Mouse (Mus musculus): ENCODE results near the gene Per3. TPM values are rescaled to one million over a fixed set of nuclear protein-coding genes. Genes with fewer than 3 reads are reported as not detected.

The Per3 gene
- polyA plus RNA-seq (2014; fragmentation: Nextera tagmentation; extraction: Ambion mirVana) = 4.2 and 5.1 TPM in 2 replicates

- Histone ChIP-seq H3K9me3 (ENCODE audit: control insufficient read depth, low read length) (no peaks in the 10 kb centered on the region), H3K27ac (ENCODE audit: low read depth, low read length) (no peak within 1 kb of the TSS), H3K9ac (replicated peaks; ENCODE audit: low read depth, low read length) (peak within 1 kb of the TSS; percentile 54), H3K27me3 (ENCODE audit: control insufficient read depth, insufficient read depth, low read length) (no peaks in the 10 kb centered on the region), H3K36me3 (ENCODE audit: control insufficient read depth, insufficient read depth, low read length) (peaks cover 18% of the 10 kb centered on the region), H3K4me3 (ENCODE audit: low read depth, low read length) (peak within 1 kb of the TSS; percentile 56), H3K4me2 (ENCODE audit: low read depth, low read length) (peak within 1 kb of the TSS; percentile 79), H3K4me1 (ENCODE audit: control insufficient read depth, insufficient read depth, low read length) (0 out of 2 replicates have a peak, but pooled peaks cover 5% of the 10 kb centered on the region)
- WGBS = 0% methylated on average over 78 of the region's 79 CpGs
- peak; percentile 96 for ATAC-seq (ENCODE audit: low read depth)
These were observed at the start of gene Per3 for GRCm38 (mm10) chr4:151044037-151044943. TSS of gene Per3 (minus strand) at chr4:151044665.

- Histone ChIP-seq H3K4me3 (ENCODE audit: low read depth, low read length) (no peak within 1 kb of the TSS), H3K9me3 (ENCODE audit: control insufficient read depth, low read length) (no peaks in the 10 kb centered on the region), H3K4me2 (ENCODE audit: low read depth, low read length) (no peak within 1 kb of the TSS), H3K9ac (replicated peaks; ENCODE audit: low read depth, low read length) (no peak within 1 kb of the TSS), H3K27me3 (ENCODE audit: control insufficient read depth, insufficient read depth, low read length) (no peaks in the 10 kb centered on the region), H3K36me3 (ENCODE audit: control insufficient read depth, insufficient read depth, low read length) (peaks cover 19% of the 10 kb centered on the region), H3K27ac (ENCODE audit: low read depth, low read length) (no peak within 1 kb of the TSS), H3K4me1 (ENCODE audit: control insufficient read depth, insufficient read depth, low read length) (no peaks in the 10 kb centered on the region)
- WGBS = 93% methylated on average over 7 of the region's 7 CpGs
- no peak for ATAC-seq (ENCODE audit: low read depth)
These were observed 44.8 kb upstream of the Per3 start, which contains the start of gene Gm13090 for GRCm38 (mm10) chr4:151089270-151089669. TSS of gene Gm13090 (plus strand) at chr4:151089570.

- Histone ChIP-seq H3K4me1 (ENCODE audit: control insufficient read depth, insufficient read depth, low read length) (no peaks in the 10 kb centered on the region), H3K27me3 (ENCODE audit: control insufficient read depth, insufficient read depth, low read length) (no peaks in the 10 kb centered on the region), H3K27ac (ENCODE audit: low read depth, low read length) (no peak overlapping the region), H3K9me3 (ENCODE audit: control insufficient read depth, low read length) (no peaks in the 10 kb centered on the region), H3K4me2 (ENCODE audit: low read depth, low read length) (no peak overlapping the region), H3K9ac (replicated peaks; ENCODE audit: low read depth, low read length) (no peak overlapping the region), H3K36me3 (ENCODE audit: control insufficient read depth, insufficient read depth, low read length) (peaks cover 23% of the 10 kb centered on the region), H3K4me3 (ENCODE audit: low read depth, low read length) (no peak overlapping the region)
- no peak for ATAC-seq (ENCODE audit: low read depth)
- 95% methylated on average over 14 of the region's 14 CpGs for WGBS
These were observed 44.4 kb upstream of the Per3 start for GRCm38 (mm10) chr4:151088819-151089218.

- no peak overlapping the region for H3K27ac ChIP-seq (ENCODE audit: low read depth, low read length)
- WGBS = 97% methylated on average over 1 of the region's 1 CpGs
- no peak overlapping the region for H3K4me2 ChIP-seq (ENCODE audit: low read depth, low read length)
- H3K4me3 ChIP-seq (ENCODE audit: low read depth, low read length) = no peak overlapping the region
- no peaks in the 10 kb centered on the region for H3K27me3 ChIP-seq (ENCODE audit: control insufficient read depth, insufficient read depth, low read length)
- ATAC-seq (ENCODE audit: low read depth) = no peak
- H3K9me3 ChIP-seq (ENCODE audit: control insufficient read depth, low read length) = no peaks in the 10 kb centered on the region
- no peaks in the 10 kb centered on the region for H3K4me1 ChIP-seq (ENCODE audit: control insufficient read depth, insufficient read depth, low read length)
- H3K9ac ChIP-seq (replicated peaks; ENCODE audit: low read depth, low read length) = no peak overlapping the region
- H3K36me3 ChIP-seq (ENCODE audit: control insufficient read depth, insufficient read depth, low read length) = peaks cover 38% of the 10 kb centered on the region
These were observed 42.9 kb upstream of the Per3 start for GRCm38 (mm10) chr4:151087358-151087757.

GRCm38 (mm10) chr4:151083027-151083426 lies 38.6 kb upstream of the Per3 start:
- ATAC-seq (ENCODE audit: low read depth) = no peak
- Histone ChIP-seq H3K36me3 (ENCODE audit: control insufficient read depth, insufficient read depth, low read length) (peaks cover 65% of the 10 kb centered on the region), H3K27me3 (ENCODE audit: control insufficient read depth, insufficient read depth, low read length) (no peaks in the 10 kb centered on the region), H3K4me2 (ENCODE audit: low read depth, low read length) (no peak overlapping the region), H3K4me1 (ENCODE audit: control insufficient read depth, insufficient read depth, low read length) (no peaks in the 10 kb centered on the region), H3K27ac (ENCODE audit: low read depth, low read length) (peak overlapping the region; percentile 35; the same call in 1 of the 2 replicates), H3K4me3 (ENCODE audit: low read depth, low read length) (no peak overlapping the region), H3K9ac (replicated peaks; ENCODE audit: low read depth, low read length) (no peak overlapping the region), H3K9me3 (ENCODE audit: control insufficient read depth, low read length) (no peaks in the 10 kb centered on the region)
- WGBS = 45% methylated on average over 5 of the region's 5 CpGs

GRCm38 (mm10) chr4:151081977-151082376 lies 37.5 kb upstream of the Per3 start:
- H3K4me2 ChIP-seq (ENCODE audit: low read depth, low read length) = no peak overlapping the region
- no peak for ATAC-seq (ENCODE audit: low read depth)
- no peaks in the 10 kb centered on the region for H3K4me1 ChIP-seq (ENCODE audit: control insufficient read depth, insufficient read depth, low read length)
- H3K9ac ChIP-seq (replicated peaks; ENCODE audit: low read depth, low read length) = no peak overlapping the region
- H3K4me3 ChIP-seq (ENCODE audit: low read depth, low read length) = no peak overlapping the region
- H3K9me3 ChIP-seq (ENCODE audit: control insufficient read depth, low read length) = no peaks in the 10 kb centered on the region
- H3K27ac ChIP-seq (ENCODE audit: low read depth, low read length) = no peak overlapping the region
- H3K36me3 ChIP-seq (ENCODE audit: control insufficient read depth, insufficient read depth, low read length) = peaks cover 70% of the 10 kb centered on the region
- WGBS = 92% methylated on average over 13 of the region's 13 CpGs
- H3K27me3 ChIP-seq (ENCODE audit: control insufficient read depth, insufficient read depth, low read length) = no peaks in the 10 kb centered on the region

- 71% methylated on average over 2 of the region's 2 CpGs for WGBS
- no peak for ATAC-seq (ENCODE audit: low read depth)
- H3K9me3 ChIP-seq (ENCODE audit: control insufficient read depth, low read length) = no peaks in the 10 kb centered on the region
These were observed 36.9 kb upstream of the Per3 start for GRCm38 (mm10) chr4:151081355-151081754.

GRCm38 (mm10) chr4:151074817-151075216 lies 30.4 kb upstream of the Per3 start:
- H3K9ac ChIP-seq (replicated peaks; ENCODE audit: low read depth, low read length) = no peak overlapping the region
- H3K27me3 ChIP-seq (ENCODE audit: control insufficient read depth, insufficient read depth, low read length) = no peaks in the 10 kb centered on the region
- ATAC-seq (ENCODE audit: low read depth) = no peak
- peaks cover 79% of the 10 kb centered on the region for H3K36me3 ChIP-seq (ENCODE audit: control insufficient read depth, insufficient read depth, low read length)
- H3K4me3 ChIP-seq (ENCODE audit: low read depth, low read length) = no peak overlapping the region
- no peaks in the 10 kb centered on the region for H3K4me1 ChIP-seq (ENCODE audit: control insufficient read depth, insufficient read depth, low read length)
- 95% methylated on average over 15 of the region's 15 CpGs for WGBS
- no peak overlapping the region for H3K27ac ChIP-seq (ENCODE audit: low read depth, low read length)
- no peaks in the 10 kb centered on the region for H3K9me3 ChIP-seq (ENCODE audit: control insufficient read depth, low read length)
- no peak overlapping the region for H3K4me2 ChIP-seq (ENCODE audit: low read depth, low read length)

More at GRCm38 (mm10) chr4:151081355-151081754, 36.9 kb upstream of the Per3 start:
- H3K9ac ChIP-seq (replicated peaks; ENCODE audit: low read depth, low read length) = no peak overlapping the region
- H3K4me3 ChIP-seq (ENCODE audit: low read depth, low read length) = no peak overlapping the region
- no peak overlapping the region for H3K27ac ChIP-seq (ENCODE audit: low read depth, low read length)
- H3K36me3 ChIP-seq (ENCODE audit: control insufficient read depth, insufficient read depth, low read length) = peaks cover 74% of the 10 kb centered on the region
- no peaks in the 10 kb centered on the region for H3K27me3 ChIP-seq (ENCODE audit: control insufficient read depth, insufficient read depth, low read length)
- H3K4me1 ChIP-seq (ENCODE audit: control insufficient read depth, insufficient read depth, low read length) = no peaks in the 10 kb centered on the region
- H3K4me2 ChIP-seq (ENCODE audit: low read depth, low read length) = no peak overlapping the region

GRCm38 (mm10) chr4:151073108-151073744 lies 28.8 kb upstream of the Per3 start:
- WGBS = 61% methylated on average over 13 of the region's 13 CpGs
- peak; percentile 34; the same call in 1 of the 2 replicates for ATAC-seq (ENCODE audit: low read depth)
- no peak overlapping the region for H3K4me3 ChIP-seq (ENCODE audit: low read depth, low read length)

More at GRCm38 (mm10) chr4:151073108-151073744, 28.8 kb upstream of the Per3 start:
- no peak overlapping the region for H3K9ac ChIP-seq (replicated peaks; ENCODE audit: low read depth, low read length)
- H3K27ac ChIP-seq (ENCODE audit: low read depth, low read length) = no peak overlapping the region
- H3K4me2 ChIP-seq (ENCODE audit: low read depth, low read length) = no peak overlapping the region
- H3K9me3 ChIP-seq (ENCODE audit: control insufficient read depth, low read length) = no peaks in the 10 kb centered on the region
- H3K4me1 ChIP-seq (ENCODE audit: control insufficient read depth, insufficient read depth, low read length) = no peaks in the 10 kb centered on the region
- no peaks in the 10 kb centered on the region for H3K27me3 ChIP-seq (ENCODE audit: control insufficient read depth, insufficient read depth, low read length)
- H3K36me3 ChIP-seq (ENCODE audit: control insufficient read depth, insufficient read depth, low read length) = peaks cover 71% of the 10 kb centered on the region

Data from neural tube, embryonic 14.5 days (tissue).